Mouse (Mus musculus) macrophage (primary cell): ENCODE measurements around the gene Dnajb2. TPM values are rescaled to one million over a fixed set of nuclear protein-coding genes. Genes with fewer than 3 reads are reported as not detected.

ENCODE experiments used
- H3K27ac ChIP-seq: fragments of 350-480 bp; formaldehyde crosslinking; 2 replicates; pipeline ENCODE4 v1.9.0; 2021
- H3K36me3 ChIP-seq: fragments of 350-480 bp; formaldehyde crosslinking; 2 replicates; pipeline ENCODE4 v1.9.0; 2021; ENCODE audit errors: inconsistent target
- H3K4me3 ChIP-seq: fragments of 350-480 bp; formaldehyde crosslinking; 2 replicates; pipeline ENCODE4 v1.9.0; 2021; ENCODE audit errors: inconsistent target
- H3K79me2 ChIP-seq: fragments of 350-480 bp; formaldehyde crosslinking; 2 replicates; pipeline ENCODE4 v1.9.0; 2021; ENCODE audit errors: inconsistent target
- WGBS: methylation state at CpG from one replicate; pipeline ENCODE4 v1.1.7; 2026; ENCODE audit warnings: inconsistent platforms; ENCODE audit not compliant: missing documents; 5-methylcytosine and 5-hydroxymethylcytosine counted together
- polyA plus RNA-seq: library from polyadenylated mRNA; stranded (reverse); fragments of 250-400 nt; gene quantifications from 3 replicates; pipeline ENCODE4 v1.2.4, GENCODE M21; 2018; ENCODE audit warnings: inconsistent platforms

Dnajb2 gene
- polyA plus RNA-seq, 1 experiment from 2014 or later = 9.7 TPM

DNA sequence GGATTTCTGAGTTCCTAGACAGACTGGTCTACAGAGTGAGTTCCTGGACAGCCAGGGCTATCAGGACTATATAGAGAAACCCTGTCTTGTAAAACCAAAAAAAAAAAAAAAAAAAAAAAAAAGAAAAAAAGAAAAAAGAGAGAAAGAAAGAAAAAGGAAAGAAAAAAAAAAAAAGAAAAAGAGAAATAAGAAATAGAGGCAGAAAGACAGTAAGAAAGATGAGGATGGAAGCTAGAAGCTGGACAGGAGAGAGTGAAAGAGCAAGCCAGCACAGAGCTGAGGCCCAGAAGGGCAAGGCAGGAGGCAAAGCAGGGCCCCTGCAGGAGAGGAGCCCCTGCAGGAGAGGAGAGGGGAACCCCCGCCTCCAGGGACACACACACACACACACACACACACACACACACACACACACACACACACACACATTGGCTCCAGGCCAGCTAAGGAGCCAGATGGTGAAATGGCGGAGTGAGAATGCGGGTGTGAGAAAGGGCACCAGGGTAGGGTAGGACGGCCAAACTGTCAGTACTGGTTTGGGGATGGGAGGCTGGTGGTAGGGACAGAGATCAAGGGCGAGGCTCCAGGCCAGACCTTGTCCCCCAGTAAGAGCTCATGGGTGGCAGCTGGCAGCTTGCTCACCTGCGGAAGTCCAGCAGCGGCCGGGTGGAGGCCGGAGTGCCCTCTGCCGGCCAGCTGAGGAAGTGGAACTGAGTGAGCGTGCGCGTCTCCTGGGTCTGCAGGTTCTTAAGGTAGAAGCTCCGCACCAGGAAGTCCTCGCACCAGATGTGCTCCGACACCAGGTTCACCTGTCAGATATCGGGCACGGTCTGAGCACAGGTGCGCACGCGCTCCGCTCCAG, 15.1 kb downstream of the Dnajb2 start:
- Histone ChIP-seq H3K36me3 (no peaks in the 10 kb centered on the region), H3K79me2 (no peaks in the 10 kb centered on the region), H3K4me3 (no peak overlapping the region), H3K27ac (no peak overlapping the region)
- 6% methylated on average over 21 of the region's 22 CpGs for WGBS

GRCm38 (mm10) chr1:75252308-75252707, 16.1 kb downstream of the Dnajb2 start:
- WGBS = 86% methylated on average over 13 of the region's 13 CpGs
- no peaks in the 10 kb centered on the region for H3K36me3 ChIP-seq
- no peak overlapping the region for H3K27ac ChIP-seq
- no peak overlapping the region for H3K4me3 ChIP-seq
- no peaks in the 10 kb centered on the region for H3K79me2 ChIP-seq

DNA sequence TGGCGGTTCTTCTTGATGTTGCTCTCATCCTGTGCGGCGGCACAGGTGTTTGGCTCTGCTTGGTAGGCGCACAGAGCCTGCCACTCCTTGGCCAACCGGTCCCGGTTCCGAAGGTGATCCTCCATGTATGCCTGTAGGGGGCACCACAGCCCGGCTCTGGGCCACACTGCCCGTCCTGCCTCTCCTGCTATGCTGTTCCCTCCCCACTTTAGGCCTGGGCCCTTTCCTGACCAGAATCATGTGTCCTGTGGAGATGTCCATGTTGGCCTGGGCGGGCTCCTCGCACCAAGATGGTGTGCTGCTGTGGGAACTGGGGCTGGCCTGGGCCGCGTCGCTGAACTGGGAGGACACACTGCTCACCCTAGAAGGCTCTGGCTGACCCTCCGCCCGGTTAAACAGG, 16.8 kb downstream of the Dnajb2 start:
- no peak overlapping the region for H3K4me3 ChIP-seq
- H3K27ac ChIP-seq = no peak overlapping the region
- no peaks in the 10 kb centered on the region for H3K79me2 ChIP-seq
- no peaks in the 10 kb centered on the region for H3K36me3 ChIP-seq
- 89% methylated on average over 16 of the region's 16 CpGs for WGBS

DNA sequence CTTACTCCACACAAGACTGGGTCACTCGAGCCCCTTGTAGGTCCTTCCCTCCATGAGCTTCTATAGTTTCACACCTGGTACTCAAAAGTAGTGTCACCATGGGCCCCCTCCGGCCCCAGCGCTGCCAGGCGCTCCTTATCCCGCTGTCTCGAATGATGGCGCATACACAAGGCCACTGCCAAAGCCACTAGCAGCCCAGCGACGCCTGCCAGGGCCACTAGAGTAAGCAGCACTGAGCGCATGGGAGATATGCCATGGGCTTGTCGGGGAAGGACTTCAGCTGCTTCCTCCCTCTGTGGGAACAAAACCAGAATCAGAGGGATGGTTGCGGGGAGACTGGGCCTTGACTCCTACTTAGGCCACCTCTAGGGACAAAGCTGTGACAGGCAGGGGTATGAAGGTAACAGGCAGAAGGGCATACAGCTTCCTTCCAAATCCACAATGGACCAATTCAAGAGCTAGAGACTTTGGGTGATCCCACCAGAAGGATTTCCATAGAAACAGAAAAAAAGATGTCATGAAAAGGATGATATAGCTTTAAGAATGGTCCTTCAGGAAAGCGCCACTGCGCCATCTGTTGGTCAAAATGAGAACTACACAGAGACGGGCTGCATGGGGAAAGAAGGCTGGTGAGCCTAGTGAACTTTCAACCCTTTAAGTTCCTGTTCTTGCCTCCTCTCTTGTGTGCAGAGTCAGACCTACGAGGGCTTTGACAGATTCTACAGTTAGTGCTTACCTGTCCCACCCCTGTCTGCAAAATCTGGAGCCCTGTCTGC, 17.8 kb downstream of the Dnajb2 start:
- 62% methylated on average over 16 of the region's 16 CpGs for WGBS
- Histone ChIP-seq H3K79me2 (no peaks in the 10 kb centered on the region), H3K36me3 (no peaks in the 10 kb centered on the region), H3K4me3 (no peak overlapping the region), H3K27ac (no peak overlapping the region)

DNA sequence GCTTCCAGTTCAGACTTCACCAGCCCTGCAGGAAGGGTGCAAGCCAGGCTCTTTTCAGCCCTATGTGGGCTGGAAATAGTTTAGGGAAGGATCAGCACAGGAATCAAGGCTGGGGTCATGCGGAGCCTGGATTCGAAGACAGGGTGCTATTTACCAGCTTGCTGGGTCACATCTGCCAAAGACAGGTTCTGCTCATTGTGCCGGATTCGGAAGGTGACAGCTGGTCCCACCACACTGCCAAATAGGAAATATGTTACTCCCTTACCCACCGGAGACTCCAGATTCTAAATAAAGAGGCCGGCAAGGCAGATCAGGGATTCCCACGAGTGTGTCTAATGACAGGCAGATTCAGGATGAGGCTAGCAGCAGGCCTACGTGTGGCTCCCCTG, 18.4 kb downstream of the Dnajb2 start:
- H3K79me2 ChIP-seq = no peaks in the 10 kb centered on the region
- H3K27ac ChIP-seq = no peak overlapping the region
- WGBS = 87% methylated on average over 8 of the region's 8 CpGs
- no peaks in the 10 kb centered on the region for H3K36me3 ChIP-seq
- H3K4me3 ChIP-seq = no peak overlapping the region

DNA sequence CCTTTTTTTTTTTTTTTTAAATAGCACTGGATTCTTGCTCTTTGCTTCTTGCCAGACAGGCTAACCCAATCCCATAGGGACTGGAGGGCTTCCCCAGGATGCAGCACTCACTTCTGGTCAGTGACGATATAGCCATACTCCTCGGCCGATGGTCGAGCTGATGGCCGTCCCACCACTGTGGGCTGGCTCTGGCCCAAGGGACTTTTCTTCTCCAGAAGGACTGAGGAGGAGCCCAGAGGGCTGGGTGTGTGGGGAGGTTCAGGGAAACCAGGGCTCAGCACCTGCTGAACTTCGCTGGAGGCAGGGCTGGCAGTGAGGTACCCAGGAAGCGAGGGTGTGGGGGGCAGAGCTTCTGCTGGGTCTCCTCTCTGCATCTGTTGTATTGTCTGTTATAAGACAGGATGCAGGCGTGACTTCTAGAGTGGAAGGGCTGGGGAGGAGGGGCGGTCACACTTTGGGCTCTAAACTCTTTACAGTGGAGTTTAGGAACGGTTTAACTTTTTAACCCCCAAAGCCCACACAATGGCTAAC, 19.4 kb downstream of the Dnajb2 start:
- Histone ChIP-seq H3K36me3 (no peaks in the 10 kb centered on the region), H3K4me3 (no peak overlapping the region), H3K79me2 (no peaks in the 10 kb centered on the region), H3K27ac (no peak overlapping the region)
- 44% methylated on average over 10 of the region's 10 CpGs for WGBS

GRCm38 (mm10) chr1:75261278-75261677, 25.1 kb downstream of the Dnajb2 start:
- Histone ChIP-seq H3K36me3 (no peaks in the 10 kb centered on the region), H3K27ac (no peak overlapping the region), H3K4me3 (no peak overlapping the region)

GRCm38 (mm10) chr1:75262969-75263951, 27.1 kb downstream of the Dnajb2 start:
- Histone ChIP-seq H3K36me3 (no peaks in the 10 kb centered on the region), H3K4me3 (no peak overlapping the region), H3K79me2 (no peaks in the 10 kb centered on the region), H3K27ac (no peak overlapping the region)
- 3% methylated on average over 39 of the region's 40 CpGs for WGBS

More at GRCm38 (mm10) chr1:75261278-75261677, 25.1 kb downstream of the Dnajb2 start:
- H3K79me2 ChIP-seq = no peaks in the 10 kb centered on the region

- H3K36me3 ChIP-seq = no peaks in the 10 kb centered on the region
- 22% methylated on average over 22 of the region's 32 CpGs for WGBS
- no peak within 1 kb of the TSS for H3K4me3 ChIP-seq
- no peak within 1 kb of the TSS for H3K27ac ChIP-seq
- no peaks in the 10 kb centered on the region for H3K79me2 ChIP-seq
Measured at GRCm38 (mm10) chr1:75264091-75264880, 28.1 kb downstream of the Dnajb2 start, which contains the start of gene Ptprn. Ptprn (minus strand) TSS chr1:75264502.

- H3K36me3 ChIP-seq = no peaks in the 10 kb centered on the region
- no peaks in the 10 kb centered on the region for H3K79me2 ChIP-seq
- no peak overlapping the region for H3K27ac ChIP-seq
- WGBS = 12% methylated on average over 23 of the region's 23 CpGs
- H3K4me3 ChIP-seq = no peak overlapping the region
Measured at GRCm38 (mm10) chr1:75277195-75278188, 41.3 kb downstream of the Dnajb2 start.

- Histone ChIP-seq H3K79me2 (no peaks in the 10 kb centered on the region), H3K27ac (no peak within 1 kb of the TSS), H3K4me3 (no peak within 1 kb of the TSS), H3K36me3 (no peaks in the 10 kb centered on the region)
- WGBS = 10% methylated on average over 13 of the region's 13 CpGs
Measured at GRCm38 (mm10) chr1:75278228-75278627, 42.0 kb downstream of the Dnajb2 start, which contains the start of gene Resp18. Resp18 (minus strand) TSS chr1:75278415.

- 82% methylated on average over 5 of the region's 5 CpGs for WGBS
- no peak overlapping the region for H3K27ac ChIP-seq
- H3K79me2 ChIP-seq = no peaks in the 10 kb centered on the region
- no peaks in the 10 kb centered on the region for H3K36me3 ChIP-seq
- no peak overlapping the region for H3K4me3 ChIP-seq
Measured at GRCm38 (mm10) chr1:75283017-75283416, 46.8 kb downstream of the Dnajb2 start.
